Mouse (Mus musculus): ENCODE data around the gene Fermt2. TPM values are rescaled to one million over a fixed set of nuclear protein-coding genes. Genes with fewer than 3 reads are reported as not detected.
A peak's percentile ranks its signal among the peaks of the same experiment; 100 is the strongest.
"Not testable (repeated sequence)": the region's sequence is repeated elsewhere in the genome, so short reads cannot be mapped to it uniquely, and the experiment has no call there.

Gene Fermt2
- polyA plus RNA-seq, 1 experiment: 95.9 TPM

GRCm38 (mm10) chr14:45506165-45506564 is 23.8 kb downstream of the Fermt2 start:
- H3K36me3 ChIP-seq (ENCODE audit: control insufficient read depth, insufficient read depth, low read length, poor library complexity, severe bottlenecking): no peaks in the 10 kb centered on the region
- no peaks in the 10 kb centered on the region for H3K27me3 ChIP-seq (ENCODE audit: control insufficient read depth, insufficient read depth, low read length, poor library complexity, severe bottlenecking)
- H3K9ac ChIP-seq (ENCODE audit: low read depth, poor library complexity, severe bottlenecking): no peak overlapping the region
- TF ChIP-seq CTCF (IDR thresholded peaks at IDR 0.05; ENCODE audit: low read depth, low read length) (no peak), EP300 (IDR thresholded peaks at IDR 0.05; ENCODE audit: insufficient read depth, low read depth, low read length) (no peak), POLR2A (IDR thresholded peaks at IDR 0.05; ENCODE audit: insufficient read depth, low read length) (no peak)
- H3K27ac ChIP-seq (ENCODE audit: insufficient read depth, low read length): peak overlapping the region; percentile 53; the same call in 1 of the 2 replicates
- H3K4me1 ChIP-seq (ENCODE audit: control insufficient read depth, insufficient read depth, low read length): peaks cover 1% of the 10 kb centered on the region
- H3K9me3 ChIP-seq (replicated peaks; ENCODE audit: control insufficient read depth, insufficient read depth, low read length, poor library complexity, severe bottlenecking): no peaks in the 10 kb centered on the region
- no peak overlapping the region for H3K4me3 ChIP-seq (ENCODE audit: low read depth, low read length)

GRCm38 (mm10) chr14:45504422-45505113 is 25.4 kb downstream of the Fermt2 start:
- no peak overlapping the region for H3K27ac ChIP-seq (ENCODE audit: insufficient read depth, low read length)
- H3K9me3 ChIP-seq (replicated peaks; ENCODE audit: control insufficient read depth, insufficient read depth, low read length, poor library complexity, severe bottlenecking): no peaks in the 10 kb centered on the region
- H3K4me1 ChIP-seq (ENCODE audit: control insufficient read depth, insufficient read depth, low read length): peaks cover 1% of the 10 kb centered on the region
- no peak overlapping the region for H3K9ac ChIP-seq (ENCODE audit: low read depth, poor library complexity, severe bottlenecking)
- TF ChIP-seq POLR2A (IDR thresholded peaks at IDR 0.05; ENCODE audit: insufficient read depth, low read length): no peak
- no peak for TF ChIP-seq EP300 (IDR thresholded peaks at IDR 0.05; ENCODE audit: insufficient read depth, low read depth, low read length)
- no peak overlapping the region for H3K4me3 ChIP-seq (ENCODE audit: low read depth, low read length)
- no peaks in the 10 kb centered on the region for H3K27me3 ChIP-seq (ENCODE audit: control insufficient read depth, insufficient read depth, low read length, poor library complexity, severe bottlenecking)
- H3K36me3 ChIP-seq (ENCODE audit: control insufficient read depth, insufficient read depth, low read length, poor library complexity, severe bottlenecking): no peaks in the 10 kb centered on the region

GRCm38 (mm10) chr14:45503934-45504333 is 26.0 kb downstream of the Fermt2 start:
- no peak overlapping the region for H3K27ac ChIP-seq (ENCODE audit: insufficient read depth, low read length)
- H3K9ac ChIP-seq (ENCODE audit: low read depth, poor library complexity, severe bottlenecking): no peak overlapping the region
- H3K36me3 ChIP-seq (ENCODE audit: control insufficient read depth, insufficient read depth, low read length, poor library complexity, severe bottlenecking): no peaks in the 10 kb centered on the region
- H3K4me3 ChIP-seq (ENCODE audit: low read depth, low read length): no peak overlapping the region
- H3K4me1 ChIP-seq (ENCODE audit: control insufficient read depth, insufficient read depth, low read length): peaks cover 1% of the 10 kb centered on the region
- H3K27me3 ChIP-seq (ENCODE audit: control insufficient read depth, insufficient read depth, low read length, poor library complexity, severe bottlenecking): no peaks in the 10 kb centered on the region
- no peaks in the 10 kb centered on the region for H3K9me3 ChIP-seq (replicated peaks; ENCODE audit: control insufficient read depth, insufficient read depth, low read length, poor library complexity, severe bottlenecking)
- TF ChIP-seq CTCF (IDR thresholded peaks at IDR 0.05; ENCODE audit: low read depth, low read length) (no peak), EP300 (IDR thresholded peaks at IDR 0.05; ENCODE audit: insufficient read depth, low read depth, low read length) (no peak), POLR2A (IDR thresholded peaks at IDR 0.05; ENCODE audit: insufficient read depth, low read length) (no peak)

GRCm38 (mm10) chr14:45500052-45500451 is 29.9 kb downstream of the Fermt2 start:
- peaks cover 32% of the 10 kb centered on the region for H3K9me3 ChIP-seq (replicated peaks; ENCODE audit: control insufficient read depth, insufficient read depth, low read length, poor library complexity, severe bottlenecking)
- H3K4me1 ChIP-seq (ENCODE audit: control insufficient read depth, insufficient read depth, low read length): no peaks in the 10 kb centered on the region
- H3K27ac ChIP-seq (ENCODE audit: insufficient read depth, low read length): no peak overlapping the region
- no peak for TF ChIP-seq POLR2A (IDR thresholded peaks at IDR 0.05; ENCODE audit: insufficient read depth, low read length)
- no peak for TF ChIP-seq CTCF (IDR thresholded peaks at IDR 0.05; ENCODE audit: low read depth, low read length)
- no peak for TF ChIP-seq EP300 (IDR thresholded peaks at IDR 0.05; ENCODE audit: insufficient read depth, low read depth, low read length)
- peaks cover 6% of the 10 kb centered on the region; the same call in 1 of the 2 replicates for H3K36me3 ChIP-seq (ENCODE audit: control insufficient read depth, insufficient read depth, low read length, poor library complexity, severe bottlenecking)
- H3K4me3 ChIP-seq (ENCODE audit: low read depth, low read length): no peak overlapping the region
- no peaks in the 10 kb centered on the region for H3K27me3 ChIP-seq (ENCODE audit: control insufficient read depth, insufficient read depth, low read length, poor library complexity, severe bottlenecking)
- H3K9ac ChIP-seq (ENCODE audit: low read depth, poor library complexity, severe bottlenecking): no peak overlapping the region

GRCm38 (mm10) chr14:45497116-45497515 is 32.8 kb downstream of the Fermt2 start:
- H3K9me3 ChIP-seq (replicated peaks; ENCODE audit: control insufficient read depth, insufficient read depth, low read length, poor library complexity, severe bottlenecking): peaks cover 36% of the 10 kb centered on the region
- no peak overlapping the region for H3K4me3 ChIP-seq (ENCODE audit: low read depth, low read length)
- TF ChIP-seq POLR2A (IDR thresholded peaks at IDR 0.05; ENCODE audit: insufficient read depth, low read length): no peak
- H3K27ac ChIP-seq (ENCODE audit: insufficient read depth, low read length): peak overlapping the region; percentile 32; the same call in 1 of the 2 replicates
- no peak overlapping the region for H3K9ac ChIP-seq (ENCODE audit: low read depth, poor library complexity, severe bottlenecking)
- no peaks in the 10 kb centered on the region for H3K4me1 ChIP-seq (ENCODE audit: control insufficient read depth, insufficient read depth, low read length)
- peaks cover 8% of the 10 kb centered on the region for H3K36me3 ChIP-seq (ENCODE audit: control insufficient read depth, insufficient read depth, low read length, poor library complexity, severe bottlenecking)
- H3K27me3 ChIP-seq (ENCODE audit: control insufficient read depth, insufficient read depth, low read length, poor library complexity, severe bottlenecking): no peaks in the 10 kb centered on the region

GRCm38 (mm10) chr14:45495810-45496209 is 34.1 kb downstream of the Fermt2 start:
- not testable (repeated sequence) for H3K4me3 ChIP-seq (ENCODE audit: low read depth, low read length); H3K9ac ChIP-seq (ENCODE audit: low read depth, poor library complexity, severe bottlenecking); H3K27ac ChIP-seq (ENCODE audit: insufficient read depth, low read length); H3K36me3 ChIP-seq (ENCODE audit: control insufficient read depth, insufficient read depth, low read length, poor library complexity, severe bottlenecking); H3K4me1 ChIP-seq (ENCODE audit: control insufficient read depth, insufficient read depth, low read length); H3K27me3 ChIP-seq (ENCODE audit: control insufficient read depth, insufficient read depth, low read length, poor library complexity, severe bottlenecking)
- H3K9me3 ChIP-seq (replicated peaks; ENCODE audit: control insufficient read depth, insufficient read depth, low read length, poor library complexity, severe bottlenecking): peaks cover 36% of the 10 kb centered on the region

Measured in ES-Bruce4 (cell line).